Mouse (Mus musculus): Measurements from ENCODE around the gene Pfkl. TPM values are rescaled to one million over a fixed set of nuclear protein-coding genes. Genes with fewer than 3 reads are reported as not detected.

Gene Pfkl
- polyA plus RNA-seq, 1 experiment from 2014 or later: 88.0 TPM

GRCm38 (mm10) chr10:78008169-78008568 is 1.7 kb downstream of the Pfkl start:
- Histone ChIP-seq H3K27ac (replicated peaks; ENCODE audit: low read depth, low read length) (no peak overlapping the region), H3K36me3 (ENCODE audit: control insufficient read depth, insufficient read depth, low read length) (0 out of 2 replicates have a peak, but pooled peaks cover 5% of the 10 kb centered on the region)
- no peak for ATAC-seq (ENCODE audit: low FRiP score, low TSS enrichment)

GRCm38 (mm10) chr10:78007203-78007602 is 2.7 kb downstream of the Pfkl start:
- peaks cover 17% of the 10 kb centered on the region for H3K4me1 ChIP-seq (ENCODE audit: control insufficient read depth, insufficient read depth, low read length)
- 80% methylated on average over 7 of the region's 7 CpGs for WGBS
- no peak overlapping the region for H3K27ac ChIP-seq (replicated peaks; ENCODE audit: low read depth, low read length)
- no peak for ATAC-seq (ENCODE audit: low FRiP score, low TSS enrichment)
- H3K9ac ChIP-seq (replicated peaks; ENCODE audit: low read length): no peak overlapping the region
- H3K9me3 ChIP-seq (ENCODE audit: control insufficient read depth, low read length): no peaks in the 10 kb centered on the region
- peaks cover 5% of the 10 kb centered on the region; the same call in 1 of the 2 replicates for H3K27me3 ChIP-seq (ENCODE audit: control insufficient read depth, insufficient read depth, low read length)
- peaks cover 13% of the 10 kb centered on the region for H3K36me3 ChIP-seq (ENCODE audit: control insufficient read depth, insufficient read depth, low read length)
- no peak for DNase-seq
- peak overlapping the region; percentile 11; the same call in 1 of the 2 replicates for H3K4me2 ChIP-seq (ENCODE audit: low read length)
- no peak overlapping the region for H3K4me3 ChIP-seq (replicated peaks; ENCODE audit: low read depth, low read length)

More at GRCm38 (mm10) chr10:78008169-78008568, 1.7 kb downstream of the Pfkl start:
- H3K9me3 ChIP-seq (ENCODE audit: control insufficient read depth, low read length): no peaks in the 10 kb centered on the region
- no peak for DNase-seq
- peaks cover 17% of the 10 kb centered on the region for H3K4me1 ChIP-seq (ENCODE audit: control insufficient read depth, insufficient read depth, low read length)
- H3K4me2 ChIP-seq (ENCODE audit: low read length): peak overlapping the region; percentile 87
- H3K27me3 ChIP-seq (ENCODE audit: control insufficient read depth, insufficient read depth, low read length): peaks cover 5% of the 10 kb centered on the region; the same call in 1 of the 2 replicates
- H3K9ac ChIP-seq (replicated peaks; ENCODE audit: low read length): peak overlapping the region; percentile 86; the same call in 1 of the 2 replicates
- WGBS: 86% methylated on average over 3 of the region's 3 CpGs
- H3K4me3 ChIP-seq (replicated peaks; ENCODE audit: low read depth, low read length): peak overlapping the region; percentile 82

GRCm38 (mm10) chr10:78005791-78006438 is 4.0 kb downstream of the Pfkl start:
- Histone ChIP-seq H3K36me3 (ENCODE audit: control insufficient read depth, insufficient read depth, low read length) (peaks cover 24% of the 10 kb centered on the region), H3K27ac (replicated peaks; ENCODE audit: low read depth, low read length) (no peak overlapping the region), H3K4me2 (ENCODE audit: low read length) (no peak overlapping the region), H3K4me3 (replicated peaks; ENCODE audit: low read depth, low read length) (no peak overlapping the region), H3K4me1 (ENCODE audit: control insufficient read depth, insufficient read depth, low read length) (peaks cover 17% of the 10 kb centered on the region), H3K9me3 (ENCODE audit: control insufficient read depth, low read length) (no peaks in the 10 kb centered on the region), H3K27me3 (ENCODE audit: control insufficient read depth, insufficient read depth, low read length) (peaks cover 3% of the 10 kb centered on the region; the same call in 1 of the 2 replicates), H3K9ac (replicated peaks; ENCODE audit: low read length) (no peak overlapping the region; the same call in 1 of the 2 replicates)
- DNase-seq: no peak
- ATAC-seq (ENCODE audit: low FRiP score, low TSS enrichment): no peak
- WGBS: 92% methylated on average over 4 of the region's 4 CpGs

- Histone ChIP-seq H3K4me2 (ENCODE audit: low read length) (no peak overlapping the region), H3K27ac (replicated peaks; ENCODE audit: low read depth, low read length) (no peak overlapping the region), H3K27me3 (ENCODE audit: control insufficient read depth, insufficient read depth, low read length) (no peaks in the 10 kb centered on the region), H3K4me3 (replicated peaks; ENCODE audit: low read depth, low read length) (no peak overlapping the region), H3K9me3 (ENCODE audit: control insufficient read depth, low read length) (no peaks in the 10 kb centered on the region), H3K36me3 (ENCODE audit: control insufficient read depth, insufficient read depth, low read length) (peaks cover 38% of the 10 kb centered on the region), H3K4me1 (ENCODE audit: control insufficient read depth, insufficient read depth, low read length) (peaks cover 17% of the 10 kb centered on the region), H3K9ac (replicated peaks; ENCODE audit: low read length) (no peak overlapping the region)
- no peak for ATAC-seq (ENCODE audit: low FRiP score, low TSS enrichment)
- DNase-seq: no peak
- 92% methylated on average over 3 of the region's 3 CpGs for WGBS
Measured at GRCm38 (mm10) chr10:78004479-78005100, 5.3 kb downstream of the Pfkl start.

- DNase-seq (no peak), ATAC-seq (ENCODE audit: low FRiP score, low TSS enrichment) (no peak)
- H3K27me3 ChIP-seq (ENCODE audit: control insufficient read depth, insufficient read depth, low read length): no peaks in the 10 kb centered on the region
- H3K27ac ChIP-seq (replicated peaks; ENCODE audit: low read depth, low read length): no peak overlapping the region
- no peak overlapping the region for H3K4me3 ChIP-seq (replicated peaks; ENCODE audit: low read depth, low read length)
- WGBS: 98% methylated on average over 2 of the region's 2 CpGs
- H3K9me3 ChIP-seq (ENCODE audit: control insufficient read depth, low read length): no peaks in the 10 kb centered on the region
- no peaks in the 10 kb centered on the region for H3K4me1 ChIP-seq (ENCODE audit: control insufficient read depth, insufficient read depth, low read length)
- H3K36me3 ChIP-seq (ENCODE audit: control insufficient read depth, insufficient read depth, low read length): peaks cover 60% of the 10 kb centered on the region
- no peak overlapping the region for H3K4me2 ChIP-seq (ENCODE audit: low read length)
- no peak overlapping the region for H3K9ac ChIP-seq (replicated peaks; ENCODE audit: low read length)
Measured at GRCm38 (mm10) chr10:78002316-78002715, 7.6 kb downstream of the Pfkl start.

- no peak for ATAC-seq (ENCODE audit: low FRiP score, low TSS enrichment)
Measured at GRCm38 (mm10) chr10:78001796-78002195, 8.1 kb downstream of the Pfkl start.

GRCm38 (mm10) chr10:78000200-78000599 is 9.7 kb downstream of the Pfkl start:
- Histone ChIP-seq H3K36me3 (ENCODE audit: control insufficient read depth, insufficient read depth, low read length) (peaks cover 81% of the 10 kb centered on the region), H3K4me2 (ENCODE audit: low read length) (no peak overlapping the region), H3K9me3 (ENCODE audit: control insufficient read depth, low read length) (no peaks in the 10 kb centered on the region), H3K27me3 (ENCODE audit: control insufficient read depth, insufficient read depth, low read length) (no peaks in the 10 kb centered on the region), H3K4me3 (replicated peaks; ENCODE audit: low read depth, low read length) (no peak overlapping the region), H3K27ac (replicated peaks; ENCODE audit: low read depth, low read length) (no peak overlapping the region), H3K4me1 (ENCODE audit: control insufficient read depth, insufficient read depth, low read length) (no peaks in the 10 kb centered on the region), H3K9ac (replicated peaks; ENCODE audit: low read length) (no peak overlapping the region)
- no peak for DNase-seq
- WGBS: 92% methylated on average over 5 of the region's 5 CpGs
- no peak for ATAC-seq (ENCODE audit: low FRiP score, low TSS enrichment)

More at GRCm38 (mm10) chr10:78001796-78002195, 8.1 kb downstream of the Pfkl start:
- Histone ChIP-seq H3K9ac (replicated peaks; ENCODE audit: low read length) (no peak overlapping the region), H3K9me3 (ENCODE audit: control insufficient read depth, low read length) (no peaks in the 10 kb centered on the region), H3K4me1 (ENCODE audit: control insufficient read depth, insufficient read depth, low read length) (no peaks in the 10 kb centered on the region), H3K4me2 (ENCODE audit: low read length) (no peak overlapping the region), H3K36me3 (ENCODE audit: control insufficient read depth, insufficient read depth, low read length) (peaks cover 65% of the 10 kb centered on the region), H3K27me3 (ENCODE audit: control insufficient read depth, insufficient read depth, low read length) (no peaks in the 10 kb centered on the region), H3K27ac (replicated peaks; ENCODE audit: low read depth, low read length) (no peak overlapping the region), H3K4me3 (replicated peaks; ENCODE audit: low read depth, low read length) (no peak overlapping the region)
- 94% methylated on average over 11 of the region's 11 CpGs for WGBS
- DNase-seq: no peak

- no peak overlapping the region for H3K4me3 ChIP-seq (replicated peaks; ENCODE audit: low read depth, low read length)
- H3K27me3 ChIP-seq (ENCODE audit: control insufficient read depth, insufficient read depth, low read length): no peaks in the 10 kb centered on the region
- H3K36me3 ChIP-seq (ENCODE audit: control insufficient read depth, insufficient read depth, low read length): peaks cover 95% of the 10 kb centered on the region
- WGBS: 94% methylated on average over 3 of the region's 3 CpGs
- no peak for ATAC-seq (ENCODE audit: low FRiP score, low TSS enrichment)
- H3K4me1 ChIP-seq (ENCODE audit: control insufficient read depth, insufficient read depth, low read length): no peaks in the 10 kb centered on the region
- no peak overlapping the region for H3K9ac ChIP-seq (replicated peaks; ENCODE audit: low read length)
- no peak overlapping the region for H3K27ac ChIP-seq (replicated peaks; ENCODE audit: low read depth, low read length)
- no peaks in the 10 kb centered on the region for H3K9me3 ChIP-seq (ENCODE audit: control insufficient read depth, low read length)
- H3K4me2 ChIP-seq (ENCODE audit: low read length): no peak overlapping the region
- no peak for DNase-seq
Measured at GRCm38 (mm10) chr10:77995639-77996038, 14.2 kb downstream of the Pfkl start.

- Histone ChIP-seq H3K9me3 (ENCODE audit: control insufficient read depth, low read length) (no peaks in the 10 kb centered on the region), H3K4me2 (ENCODE audit: low read length) (no peak overlapping the region), H3K4me1 (ENCODE audit: control insufficient read depth, insufficient read depth, low read length) (no peaks in the 10 kb centered on the region), H3K9ac (replicated peaks; ENCODE audit: low read length) (no peak overlapping the region), H3K4me3 (replicated peaks; ENCODE audit: low read depth, low read length) (no peak overlapping the region), H3K27me3 (ENCODE audit: control insufficient read depth, insufficient read depth, low read length) (no peaks in the 10 kb centered on the region), H3K27ac (replicated peaks; ENCODE audit: low read depth, low read length) (no peak overlapping the region), H3K36me3 (ENCODE audit: control insufficient read depth, insufficient read depth, low read length) (peaks cover 62% of the 10 kb centered on the region)
- ATAC-seq (ENCODE audit: low FRiP score, low TSS enrichment) (no peak), DNase-seq (no peak)
- WGBS: 75% methylated on average over 5 of the region's 5 CpGs
Measured at GRCm38 (mm10) chr10:77985775-77986174, 24.1 kb downstream of the Pfkl start.

Data from midbrain, embryonic 14.5 days (tissue).